Mouse (Mus musculus) lung, adult 2 months (tissue): ENCODE data around the gene Dlg3.

Experiments
- CTCF ChIP-seq: fragments of 200-500 bp; IDR thresholded peaks from 2 replicates; pipeline ENCODE4 v1.5.1; 2011; ENCODE audit warnings: mild to moderate bottlenecking, low read length, control low read depth; ENCODE audit not compliant: insufficient read depth
- POLR2A ChIP-seq: fragments of 200-500 bp; IDR thresholded peaks from 2 replicates; pipeline ENCODE4 v1.6.1; 2011; ENCODE audit warnings: low read depth, mild to moderate bottlenecking, control low read depth, low read length, borderline replicate concordance; ENCODE audit errors: extremely low read depth

DNA sequence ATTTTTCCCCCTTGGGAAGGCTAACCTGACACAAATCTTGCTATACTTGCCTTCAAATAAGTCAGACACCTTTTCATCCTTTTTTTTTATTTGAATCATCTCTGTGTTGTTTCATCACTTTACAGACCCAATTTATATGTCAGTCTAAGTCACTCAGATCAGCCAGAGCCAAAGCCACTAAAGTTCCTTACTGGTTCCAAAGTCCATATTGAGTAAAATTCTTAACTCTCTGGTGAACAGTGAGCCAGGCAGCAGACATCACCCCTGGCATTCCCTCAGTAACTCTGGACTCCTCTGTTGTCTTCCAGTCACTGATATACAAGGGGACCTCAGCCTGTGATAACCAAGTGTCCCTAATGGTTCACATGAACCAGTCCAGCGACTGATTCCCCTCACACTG, 58.0 kb downstream of the Dlg3 start:
- TF ChIP-seq POLR2A (no peak), CTCF (no peak)
